Mouse (Mus musculus) limb, embryonic 13.5 days (tissue): ENCODE results near the gene Naglu. TPM values are rescaled to one million over a fixed set of nuclear protein-coding genes. Genes with fewer than 3 reads are reported as not detected.

ENCODE experiments used
- ATAC-seq: fragments of 200-750 bp; cut with Nextera tagmentation; 2 replicates; pipeline ENCODE4 v1.8.0; 2017; ENCODE audit warnings: low read depth, moderate number of reproducible peaks, moderate TSS enrichment; ENCODE audit not compliant: low FRiP score
- H3K27ac ChIP-seq: fragments of 300-500 bp; sonication (generic); 2 replicates; pipeline ENCODE4 v1.5.1; 2015; ENCODE audit warnings: inconsistent platforms, mild to moderate bottlenecking, moderate library complexity
- H3K27me3 ChIP-seq: fragments of 300-500 bp; sonication (generic); 2 replicates; pipeline ENCODE4 v1.6.1; 2015; ENCODE audit warnings: mild to moderate bottlenecking, inconsistent platforms
- H3K36me3 ChIP-seq: fragments of 300-500 bp; sonication (generic); 2 replicates; pipeline ENCODE4 v1.6.1; 2015; ENCODE audit warnings: inconsistent platforms, mild to moderate bottlenecking, moderate library complexity
- H3K4me1 ChIP-seq: fragments of 300-500 bp; sonication (generic); 2 replicates; pipeline ENCODE4 v1.6.1; 2015; ENCODE audit warnings: inconsistent platforms
- H3K4me2 ChIP-seq: fragments of 300-500 bp; sonication (generic); replicated peaks from 2 replicates; pipeline ENCODE4 v1.6.1; 2015; ENCODE audit warnings: inconsistent platforms, mild to moderate bottlenecking, moderate library complexity
- H3K4me3 ChIP-seq: fragments of 300-500 bp; sonication (generic); 2 replicates; pipeline ENCODE4 v1.5.1; 2015; ENCODE audit warnings: moderate library complexity, mild to moderate bottlenecking, inconsistent platforms
- H3K9ac ChIP-seq: fragments of 300-500 bp; sonication (generic); 2 replicates; pipeline ENCODE4 v1.6.1; 2015; ENCODE audit warnings: mild to moderate bottlenecking, inconsistent platforms
- H3K9me3 ChIP-seq: fragments of 300-500 bp; sonication (generic); 2 replicates; pipeline ENCODE4 v1.6.1; 2016; ENCODE audit warnings: inconsistent platforms
- WGBS: fragments of 180-500 bp; shearing (Covaris S2); methylation state at CpG from one replicate; pipeline ENCODE4 v1.1.7; 2015; 5-methylcytosine and 5-hydroxymethylcytosine counted together
- polyA plus RNA-seq: library from polyadenylated mRNA; unstranded; fragments of >200 nt; fragmentation: Nextera tagmentation; extraction: Ambion mirVana; gene quantifications from 2 replicates; pipeline ENCODE4 v1.2.1, GENCODE M21; 2015

Naglu gene
- polyA plus RNA-seq, 1 experiment from 2014 or later, result 9.4 TPM

- no peaks in the 10 kb centered on the region for H3K9me3 ChIP-seq
- H3K27me3 ChIP-seq, result no peaks in the 10 kb centered on the region
- no peak for ATAC-seq
- H3K4me3 ChIP-seq, result no peak overlapping the region
- 52% methylated on average over 8 of the region's 8 CpGs for WGBS
- H3K36me3 ChIP-seq, result peaks cover 39% of the 10 kb centered on the region
- peaks cover 33% of the 10 kb centered on the region for H3K4me1 ChIP-seq
- H3K27ac ChIP-seq, result peak overlapping the region; percentile 85
- 0 out of 2 replicates have a peak overlapping the region, but pooled peaks have one; percentile 31 for H3K9ac ChIP-seq
- H3K4me2 ChIP-seq, result no peak overlapping the region
Observed at GRCm38 (mm10) chr11:101060126-101060525, 9.7 kb upstream of the Naglu start.

DNA sequence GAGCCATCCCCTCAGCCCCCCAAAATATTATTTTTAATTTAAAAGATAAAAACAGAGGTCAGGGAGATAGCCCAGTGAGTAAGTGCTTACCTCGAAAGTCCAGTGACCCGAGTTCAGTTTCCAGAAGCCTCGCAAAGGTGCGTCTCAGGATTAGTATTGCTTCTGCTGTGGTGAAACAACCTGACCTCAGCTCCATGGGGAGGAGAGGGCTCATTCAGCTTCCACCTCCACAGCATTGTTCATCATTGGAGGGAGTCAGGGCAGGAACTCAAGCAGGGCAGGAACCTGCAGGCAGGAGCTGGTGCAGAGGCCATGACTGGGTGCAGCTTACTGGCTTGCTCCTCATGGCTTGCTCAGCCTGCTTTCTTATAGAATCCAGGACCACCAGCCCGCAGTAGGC is 8.8 kb upstream of the Naglu start:
- H3K4me3 ChIP-seq, result no peak overlapping the region
- no peaks in the 10 kb centered on the region for H3K9me3 ChIP-seq
- ATAC-seq, result no peak
- 88% methylated on average over 5 of the region's 5 CpGs for WGBS
- H3K4me1 ChIP-seq, result peaks cover 33% of the 10 kb centered on the region
- H3K36me3 ChIP-seq, result peaks cover 32% of the 10 kb centered on the region
- H3K27me3 ChIP-seq, result no peaks in the 10 kb centered on the region
- H3K9ac ChIP-seq, result no peak overlapping the region
- no peak overlapping the region for H3K4me2 ChIP-seq
- no peak overlapping the region for H3K27ac ChIP-seq

- H3K4me3 ChIP-seq, result no peak overlapping the region
- no peaks in the 10 kb centered on the region for H3K27me3 ChIP-seq
- no peaks in the 10 kb centered on the region for H3K9me3 ChIP-seq
- ATAC-seq, result no peak
- H3K27ac ChIP-seq, result no peak overlapping the region; the same call in 1 of the 2 replicates
- H3K4me1 ChIP-seq, result peaks cover 41% of the 10 kb centered on the region
- peaks cover 23% of the 10 kb centered on the region for H3K36me3 ChIP-seq
- no peak overlapping the region for H3K4me2 ChIP-seq
- WGBS, result 81% methylated on average over 12 of the region's 12 CpGs
- 0 out of 2 replicates have a peak overlapping the region, but pooled peaks have one; percentile 45 for H3K9ac ChIP-seq
Observed at GRCm38 (mm10) chr11:101062165-101062884, 7.5 kb upstream of the Naglu start.

- Histone ChIP-seq H3K27me3 (peaks cover 5% of the 10 kb centered on the region), H3K4me1 (peaks cover 41% of the 10 kb centered on the region), H3K9ac (peak overlapping the region; percentile 45), H3K4me2 (0 out of 2 replicates have a peak overlapping the region, but pooled peaks have one; percentile 19), H3K9me3 (no peaks in the 10 kb centered on the region), H3K36me3 (peaks cover 22% of the 10 kb centered on the region), H3K4me3 (no peak overlapping the region), H3K27ac (peak overlapping the region; percentile 90)
- WGBS, result 59% methylated on average over 14 of the region's 14 CpGs
- ATAC-seq, result no peak
Observed at GRCm38 (mm10) chr11:101062971-101063675, 6.7 kb upstream of the Naglu start.

DNA sequence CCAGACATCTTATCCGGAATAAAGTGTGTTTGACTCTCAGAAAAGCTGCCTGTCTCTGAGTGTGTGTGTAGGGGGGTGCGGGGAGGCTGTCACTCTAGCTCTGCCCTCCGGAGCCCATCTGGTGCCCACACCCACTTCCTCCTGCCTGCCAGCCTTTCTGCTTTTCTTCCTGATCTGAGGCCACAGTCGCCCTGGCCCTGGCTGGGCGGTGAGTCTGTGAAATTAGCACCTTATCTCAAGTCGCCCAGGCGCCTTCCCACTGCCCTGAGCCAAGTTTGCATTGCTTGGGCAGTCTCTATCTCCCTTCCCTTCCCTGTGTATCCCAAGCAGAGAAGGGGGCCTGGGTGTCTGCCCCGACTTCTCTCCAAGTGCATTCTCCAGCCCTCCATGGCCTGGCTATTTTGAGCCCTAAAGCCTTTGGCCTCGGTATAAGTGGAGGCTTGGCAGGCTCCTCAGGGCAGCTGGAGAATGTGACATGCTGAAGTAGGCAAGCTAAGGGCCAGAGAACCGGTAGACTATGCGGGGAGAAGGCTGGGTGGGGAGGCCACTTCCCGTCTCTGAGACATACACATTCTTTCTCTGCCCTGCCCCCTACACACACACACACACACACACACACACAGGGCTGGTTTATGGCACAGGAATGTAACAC is 6.0 kb upstream of the Naglu start:
- H3K27ac ChIP-seq, result peak overlapping the region; percentile 90
- H3K9ac ChIP-seq, result peak overlapping the region; percentile 45
- 30% methylated on average over 12 of the region's 12 CpGs for WGBS
- H3K27me3 ChIP-seq, result peaks cover 10% of the 10 kb centered on the region
- peaks cover 37% of the 10 kb centered on the region for H3K4me1 ChIP-seq
- no peak overlapping the region for H3K4me3 ChIP-seq
- H3K36me3 ChIP-seq, result peaks cover 22% of the 10 kb centered on the region
- peak overlapping the region; percentile 19; the same call in 1 of the 2 replicates for H3K4me2 ChIP-seq
- peak; percentile 35; the same call in 1 of the 2 replicates for ATAC-seq
- no peaks in the 10 kb centered on the region for H3K9me3 ChIP-seq

- ATAC-seq, result no peak
- Histone ChIP-seq H3K4me2 (no peak overlapping the region), H3K4me1 (peaks cover 37% of the 10 kb centered on the region), H3K27ac (peak overlapping the region; percentile 90), H3K4me3 (no peak overlapping the region), H3K36me3 (peaks cover 22% of the 10 kb centered on the region), H3K27me3 (peaks cover 11% of the 10 kb centered on the region), H3K9ac (0 out of 2 replicates have a peak overlapping the region, but pooled peaks have one; percentile 45), H3K9me3 (no peaks in the 10 kb centered on the region)
- WGBS, result 72% methylated on average over 4 of the region's 4 CpGs
Observed at GRCm38 (mm10) chr11:101064462-101064861, 5.3 kb upstream of the Naglu start.

GRCm38 (mm10) chr11:101065002-101065401 is 4.8 kb upstream of the Naglu start:
- peaks cover 37% of the 10 kb centered on the region for H3K4me1 ChIP-seq
- WGBS, result 94% methylated on average over 9 of the region's 9 CpGs

DNA sequence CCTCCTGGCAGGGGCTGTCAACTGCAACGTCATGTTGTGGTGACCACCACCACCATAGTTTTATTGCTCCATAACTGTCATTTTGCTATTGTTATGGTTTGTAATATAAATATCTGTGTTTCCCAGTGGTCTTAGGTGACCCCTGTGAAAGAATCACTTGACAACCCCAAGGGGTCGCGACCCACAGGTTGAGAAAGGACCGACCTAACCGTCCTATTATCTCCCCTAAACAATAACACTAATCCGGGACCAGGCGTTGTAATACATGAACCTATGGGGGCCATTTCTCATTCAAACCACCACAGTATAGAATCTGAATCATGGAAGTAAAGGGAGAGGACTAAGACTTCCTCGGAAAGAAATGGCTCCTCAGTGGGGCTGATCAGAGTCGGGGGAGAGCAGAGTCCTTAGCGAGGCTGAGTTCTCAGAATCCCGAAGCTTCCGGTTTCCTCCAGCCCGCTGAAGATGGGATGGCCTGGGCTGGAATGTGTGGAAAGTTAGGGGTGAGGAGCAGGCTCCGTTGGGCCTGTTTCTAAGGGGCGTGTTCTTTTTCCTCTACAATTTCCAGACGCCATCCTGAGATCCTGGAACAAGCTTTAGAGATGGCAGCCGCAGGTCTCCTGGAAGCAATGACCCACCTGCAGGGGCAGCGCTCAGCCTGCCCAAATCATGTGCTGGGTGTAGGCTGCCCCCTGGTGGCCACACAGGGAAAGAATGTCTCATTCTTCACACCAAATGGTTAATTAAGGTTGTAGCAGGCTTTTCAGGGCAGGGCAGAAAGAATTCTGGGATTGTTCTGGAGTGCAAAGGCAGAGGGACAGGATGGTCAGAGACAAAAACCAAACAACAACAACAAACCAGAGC is 3.0 kb upstream of the Naglu start:
- no peak overlapping the region for H3K27ac ChIP-seq
- H3K27me3 ChIP-seq, result peaks cover 23% of the 10 kb centered on the region
- H3K9me3 ChIP-seq, result no peaks in the 10 kb centered on the region
- H3K4me2 ChIP-seq, result peak overlapping the region; percentile 61
- peaks cover 14% of the 10 kb centered on the region for H3K36me3 ChIP-seq
- peak overlapping the region; percentile 46; the same call in 1 of the 2 replicates for H3K9ac ChIP-seq
- 25% methylated on average over 18 of the region's 18 CpGs for WGBS
- H3K4me3 ChIP-seq, result peak overlapping the region; percentile 26
- peak; percentile 14; the same call in 1 of the 2 replicates for ATAC-seq
- peaks cover 40% of the 10 kb centered on the region for H3K4me1 ChIP-seq

More at GRCm38 (mm10) chr11:101065002-101065401, 4.8 kb upstream of the Naglu start:
- Histone ChIP-seq H3K27ac (no peak overlapping the region), H3K4me2 (no peak overlapping the region), H3K9me3 (no peaks in the 10 kb centered on the region), H3K27me3 (peaks cover 11% of the 10 kb centered on the region), H3K9ac (no peak overlapping the region), H3K36me3 (peaks cover 22% of the 10 kb centered on the region), H3K4me3 (no peak overlapping the region)
- ATAC-seq, result no peak

GRCm38 (mm10) chr11:101070189-101070527 is 346 bp downstream of the Naglu start:
- no peak overlapping the region for H3K27ac ChIP-seq
- H3K9me3 ChIP-seq, result no peaks in the 10 kb centered on the region
- WGBS, result under 1% methylated on average over 30 of the region's 36 CpGs

GRCm38 (mm10) chr11:101070987-101071386 is 1.2 kb downstream of the Naglu start:
- peak overlapping the region; percentile 99 for H3K4me2 ChIP-seq
- H3K4me3 ChIP-seq, result peak overlapping the region; percentile 75; the same call in 1 of the 2 replicates
- no peak overlapping the region for H3K27ac ChIP-seq
- no peaks in the 10 kb centered on the region for H3K9me3 ChIP-seq
- no peak for ATAC-seq
- no peaks in the 10 kb centered on the region for H3K36me3 ChIP-seq
- 66% methylated on average over 6 of the region's 6 CpGs for WGBS
- peaks cover 39% of the 10 kb centered on the region for H3K27me3 ChIP-seq
- peaks cover 16% of the 10 kb centered on the region for H3K4me1 ChIP-seq
- peak overlapping the region; percentile 31; the same call in 1 of the 2 replicates for H3K9ac ChIP-seq

More at GRCm38 (mm10) chr11:101070189-101070527, 346 bp downstream of the Naglu start:
- H3K4me3 ChIP-seq, result peak overlapping the region; percentile 75
- peak; percentile 42 for ATAC-seq
- peaks cover 16% of the 10 kb centered on the region for H3K4me1 ChIP-seq
- peak overlapping the region; percentile 84 for H3K9ac ChIP-seq
- H3K36me3 ChIP-seq, result no peaks in the 10 kb centered on the region
- peak overlapping the region; percentile 99 for H3K4me2 ChIP-seq
- H3K27me3 ChIP-seq, result peaks cover 37% of the 10 kb centered on the region

GRCm38 (mm10) chr11:101071810-101072428 is 2.1 kb downstream of the Naglu start:
- ATAC-seq, result no peak
- 70% methylated on average over 14 of the region's 14 CpGs for WGBS
- Histone ChIP-seq H3K4me1 (peaks cover 8% of the 10 kb centered on the region), H3K36me3 (peaks cover 4% of the 10 kb centered on the region; the same call in 1 of the 2 replicates), H3K4me3 (no peak overlapping the region), H3K9me3 (no peaks in the 10 kb centered on the region), H3K4me2 (no peak overlapping the region), H3K27me3 (peaks cover 49% of the 10 kb centered on the region), H3K9ac (no peak overlapping the region), H3K27ac (no peak overlapping the region)
